Mouse (Mus musculus): Measurements from ENCODE around the gene Lamb3. TPM values are rescaled to one million over a fixed set of nuclear protein-coding genes. Genes with fewer than 3 reads are reported as not detected.
A peak's percentile ranks its signal among the peaks of the same experiment; 100 is the strongest.

Lamb3 gene
- polyA plus RNA-seq, 1 experiment from 2014 or later, result 0.29 TPM

GRCm38 (mm10) chr1:193174143-193174733 lies 33.3 kb upstream of the Lamb3 start:
- WGBS, result 92% methylated on average over 13 of the region's 13 CpGs
- Histone ChIP-seq H3K9me3 (ENCODE audit: control insufficient read depth, low read length) (no peaks in the 10 kb centered on the region), H3K9ac (ENCODE audit: low read depth, low read length) (peak overlapping the region; percentile 77), H3K27me3 (replicated peaks; ENCODE audit: control insufficient read depth, insufficient read depth, low read length) (no peaks in the 10 kb centered on the region), H3K4me1 (ENCODE audit: control insufficient read depth, insufficient read depth, low read depth, low read length) (peaks cover 22% of the 10 kb centered on the region), H3K4me3 (ENCODE audit: low read length) (peak overlapping the region; percentile 65), H3K36me3 (ENCODE audit: control insufficient read depth, insufficient read depth, low read length) (no peaks in the 10 kb centered on the region), H3K4me2 (ENCODE audit: low read length) (peak overlapping the region; percentile 62), H3K27ac (ENCODE audit: low read depth, low read length) (no peak overlapping the region; the same call in 1 of the 2 replicates)
- no peak for ATAC-seq

GRCm38 (mm10) chr1:193181104-193181503 lies 26.4 kb upstream of the Lamb3 start:
- 84% methylated on average over 3 of the region's 3 CpGs for WGBS
- H3K4me3 ChIP-seq (ENCODE audit: low read length), result no peak overlapping the region
- H3K9me3 ChIP-seq (ENCODE audit: control insufficient read depth, low read length), result no peaks in the 10 kb centered on the region
- H3K36me3 ChIP-seq (ENCODE audit: control insufficient read depth, insufficient read depth, low read length), result no peaks in the 10 kb centered on the region
- ATAC-seq, result no peak
- no peak overlapping the region for H3K4me2 ChIP-seq (ENCODE audit: low read length)
- no peaks in the 10 kb centered on the region for H3K4me1 ChIP-seq (ENCODE audit: control insufficient read depth, insufficient read depth, low read depth, low read length)
- no peak overlapping the region for H3K9ac ChIP-seq (ENCODE audit: low read depth, low read length)
- no peaks in the 10 kb centered on the region for H3K27me3 ChIP-seq (replicated peaks; ENCODE audit: control insufficient read depth, insufficient read depth, low read length)
- no peak overlapping the region for H3K27ac ChIP-seq (ENCODE audit: low read depth, low read length)

DNA sequence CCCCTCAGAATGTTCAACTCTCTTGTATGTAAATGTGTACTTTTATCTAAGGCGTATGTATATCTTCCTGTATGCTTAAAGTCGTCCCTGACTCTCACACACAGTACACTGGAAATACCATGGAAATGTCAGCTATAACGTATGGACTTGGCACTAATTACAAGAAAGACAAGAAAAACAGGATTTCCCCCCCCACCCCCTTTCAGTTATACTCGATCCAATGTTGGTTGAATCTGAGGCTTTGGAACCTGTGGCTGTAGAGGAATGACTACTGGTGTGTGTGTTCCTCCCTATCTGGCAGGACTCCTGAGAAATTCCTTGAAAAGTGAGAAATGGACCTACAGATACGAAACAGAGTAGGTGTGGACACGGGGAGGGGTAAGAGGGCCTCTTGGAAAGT lies 19.2 kb upstream of the Lamb3 start:
- Histone ChIP-seq H3K4me1 (ENCODE audit: control insufficient read depth, insufficient read depth, low read depth, low read length) (peaks cover 2% of the 10 kb centered on the region; the same call in 1 of the 2 replicates), H3K36me3 (ENCODE audit: control insufficient read depth, insufficient read depth, low read length) (no peaks in the 10 kb centered on the region), H3K9me3 (ENCODE audit: control insufficient read depth, low read length) (no peaks in the 10 kb centered on the region), H3K4me3 (ENCODE audit: low read length) (no peak overlapping the region), H3K4me2 (ENCODE audit: low read length) (no peak overlapping the region), H3K27me3 (replicated peaks; ENCODE audit: control insufficient read depth, insufficient read depth, low read length) (no peaks in the 10 kb centered on the region), H3K27ac (ENCODE audit: low read depth, low read length) (no peak overlapping the region), H3K9ac (ENCODE audit: low read depth, low read length) (no peak overlapping the region)
- 92% methylated on average over 6 of the region's 6 CpGs for WGBS
- ATAC-seq, result no peak

DNA sequence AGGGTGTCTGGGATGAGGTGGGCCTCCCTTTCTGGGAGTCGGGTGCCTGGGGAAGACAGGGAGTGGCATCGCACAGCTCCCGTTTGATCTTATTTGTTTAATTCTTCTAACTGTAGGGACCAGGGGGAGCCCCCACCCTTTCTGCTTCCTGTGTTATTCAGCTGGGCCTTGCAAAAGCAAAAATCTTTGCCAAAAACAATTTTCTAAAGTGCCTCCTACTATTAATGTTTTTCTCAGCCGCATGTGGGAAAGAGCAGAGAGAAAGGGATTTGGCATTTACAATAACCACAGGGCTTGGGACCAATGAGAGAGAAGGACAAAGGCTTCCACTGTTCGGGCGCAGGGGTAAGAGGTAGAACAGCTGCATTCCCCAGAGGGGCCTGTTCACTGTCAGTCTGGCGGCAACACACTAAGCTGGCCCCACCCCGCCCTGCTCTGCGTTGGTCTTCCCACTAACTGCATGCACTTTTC lies 18.3 kb upstream of the Lamb3 start:
- ATAC-seq, result peak; percentile 83
- Histone ChIP-seq H3K36me3 (ENCODE audit: control insufficient read depth, insufficient read depth, low read length) (no peaks in the 10 kb centered on the region), H3K4me1 (ENCODE audit: control insufficient read depth, insufficient read depth, low read depth, low read length) (peaks cover 2% of the 10 kb centered on the region; the same call in 1 of the 2 replicates), H3K9me3 (ENCODE audit: control insufficient read depth, low read length) (no peaks in the 10 kb centered on the region), H3K9ac (ENCODE audit: low read depth, low read length) (no peak overlapping the region), H3K4me2 (ENCODE audit: low read length) (no peak overlapping the region), H3K27me3 (replicated peaks; ENCODE audit: control insufficient read depth, insufficient read depth, low read length) (no peaks in the 10 kb centered on the region), H3K27ac (ENCODE audit: low read depth, low read length) (peak overlapping the region; percentile 19; the same call in 1 of the 2 replicates), H3K4me3 (ENCODE audit: low read length) (no peak overlapping the region)
- WGBS, result 35% methylated on average over 9 of the region's 9 CpGs

- H3K9ac ChIP-seq (ENCODE audit: low read depth, low read length), result no peak overlapping the region
- no peaks in the 10 kb centered on the region for H3K36me3 ChIP-seq (ENCODE audit: control insufficient read depth, insufficient read depth, low read length)
- no peak overlapping the region for H3K4me3 ChIP-seq (ENCODE audit: low read length)
- H3K9me3 ChIP-seq (ENCODE audit: control insufficient read depth, low read length), result no peaks in the 10 kb centered on the region
- no peak for ATAC-seq
- H3K27ac ChIP-seq (ENCODE audit: low read depth, low read length), result 0 out of 2 replicates have a peak overlapping the region, but pooled peaks have one; percentile 19
- WGBS, result 58% methylated on average over 3 of the region's 3 CpGs
- H3K4me2 ChIP-seq (ENCODE audit: low read length), result no peak overlapping the region
- H3K27me3 ChIP-seq (replicated peaks; ENCODE audit: control insufficient read depth, insufficient read depth, low read length), result no peaks in the 10 kb centered on the region
- H3K4me1 ChIP-seq (ENCODE audit: control insufficient read depth, insufficient read depth, low read depth, low read length), result peaks cover 2% of the 10 kb centered on the region; the same call in 1 of the 2 replicates
These were observed 17.7 kb upstream of the Lamb3 start for GRCm38 (mm10) chr1:193189771-193190170.

DNA sequence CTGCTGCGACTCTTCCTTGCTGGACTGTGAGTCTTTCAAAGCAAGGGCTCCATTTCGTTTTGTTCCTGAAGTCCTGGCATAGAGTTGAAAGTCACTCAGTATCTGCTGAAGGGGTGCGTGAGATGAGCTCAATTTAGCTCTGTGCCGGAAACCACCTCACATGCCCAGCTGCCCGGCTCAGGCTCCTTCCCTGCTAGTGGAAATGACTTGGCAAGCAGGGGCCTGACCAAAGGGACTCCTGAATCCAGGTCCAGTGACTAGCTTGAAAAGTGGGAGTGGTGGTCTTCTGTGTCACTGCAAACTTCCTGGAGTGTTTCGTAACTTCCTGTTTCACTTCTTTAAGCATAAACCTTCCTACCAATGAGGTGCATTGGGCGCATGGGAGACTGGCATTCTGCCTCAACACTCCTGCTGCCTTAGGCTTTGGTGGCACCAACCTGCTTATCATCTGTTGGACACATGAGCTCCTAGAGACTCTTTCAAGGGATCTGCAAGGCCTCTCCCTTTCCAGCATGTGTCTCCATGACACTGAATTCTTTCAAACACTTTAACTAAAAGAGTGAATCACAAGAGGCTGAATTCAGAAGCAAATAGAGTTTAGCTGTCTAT lies 15.7 kb upstream of the Lamb3 start:
- ATAC-seq, result no peak
- Histone ChIP-seq H3K9ac (ENCODE audit: low read depth, low read length) (no peak overlapping the region), H3K4me3 (ENCODE audit: low read length) (no peak overlapping the region), H3K36me3 (ENCODE audit: control insufficient read depth, insufficient read depth, low read length) (no peaks in the 10 kb centered on the region), H3K27ac (ENCODE audit: low read depth, low read length) (no peak overlapping the region), H3K27me3 (replicated peaks; ENCODE audit: control insufficient read depth, insufficient read depth, low read length) (no peaks in the 10 kb centered on the region), H3K4me2 (ENCODE audit: low read length) (no peak overlapping the region), H3K4me1 (ENCODE audit: control insufficient read depth, insufficient read depth, low read depth, low read length) (peaks cover 2% of the 10 kb centered on the region; the same call in 1 of the 2 replicates), H3K9me3 (ENCODE audit: control insufficient read depth, low read length) (no peaks in the 10 kb centered on the region)
- 83% methylated on average over 7 of the region's 7 CpGs for WGBS

DNA sequence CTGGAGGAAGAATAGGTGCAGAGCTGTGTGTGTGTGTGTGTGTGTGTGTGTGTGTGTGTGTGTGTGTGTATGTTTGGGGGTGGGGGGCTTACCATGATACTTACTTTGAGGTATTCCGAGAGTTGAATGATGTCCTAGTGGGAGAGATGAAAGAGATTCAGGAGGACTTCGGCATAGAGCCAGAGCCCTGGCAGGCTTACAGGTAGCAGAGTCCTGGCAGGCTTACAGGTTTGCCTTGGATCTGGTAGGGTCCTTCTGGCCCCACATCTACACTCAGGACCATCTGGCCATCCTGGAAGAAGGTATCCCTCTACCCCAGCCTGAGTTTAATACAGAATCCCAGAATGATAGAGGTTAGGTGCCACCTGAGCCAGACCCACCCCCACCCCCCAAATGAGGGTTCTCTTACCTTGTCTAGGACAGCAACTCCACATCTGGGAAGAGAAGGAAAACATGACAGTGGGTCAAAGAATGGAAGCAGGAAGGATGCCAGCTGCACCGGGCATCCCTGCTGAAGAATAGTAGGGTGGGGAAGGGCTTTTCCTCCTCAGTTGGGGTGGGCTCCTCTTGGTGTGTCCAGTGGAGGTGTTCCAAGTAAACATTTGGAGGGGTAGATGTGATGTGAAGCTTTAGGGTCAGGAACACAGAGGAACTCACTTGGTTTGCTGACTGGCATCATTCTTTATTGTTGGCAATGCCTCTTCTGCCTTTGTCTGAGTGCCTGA lies 12.9 kb upstream of the Lamb3 start:
- no peak for ATAC-seq
- no peaks in the 10 kb centered on the region for H3K27me3 ChIP-seq (replicated peaks; ENCODE audit: control insufficient read depth, insufficient read depth, low read length)
- H3K36me3 ChIP-seq (ENCODE audit: control insufficient read depth, insufficient read depth, low read length), result no peaks in the 10 kb centered on the region
- H3K27ac ChIP-seq (ENCODE audit: low read depth, low read length), result no peak overlapping the region
- 71% methylated on average over 3 of the region's 3 CpGs for WGBS
- H3K4me2 ChIP-seq (ENCODE audit: low read length), result no peak overlapping the region
- H3K9me3 ChIP-seq (ENCODE audit: control insufficient read depth, low read length), result no peaks in the 10 kb centered on the region
- H3K9ac ChIP-seq (ENCODE audit: low read depth, low read length), result no peak overlapping the region
- no peak overlapping the region for H3K4me3 ChIP-seq (ENCODE audit: low read length)
- H3K4me1 ChIP-seq (ENCODE audit: control insufficient read depth, insufficient read depth, low read depth, low read length), result no peaks in the 10 kb centered on the region

GRCm38 (mm10) chr1:193195169-193195810 lies 12.2 kb upstream of the Lamb3 start:
- Histone ChIP-seq H3K9ac (ENCODE audit: low read depth, low read length) (no peak overlapping the region), H3K27ac (ENCODE audit: low read depth, low read length) (no peak overlapping the region), H3K4me1 (ENCODE audit: control insufficient read depth, insufficient read depth, low read depth, low read length) (no peaks in the 10 kb centered on the region), H3K9me3 (ENCODE audit: control insufficient read depth, low read length) (no peaks in the 10 kb centered on the region), H3K36me3 (ENCODE audit: control insufficient read depth, insufficient read depth, low read length) (no peaks in the 10 kb centered on the region), H3K4me3 (ENCODE audit: low read length) (no peak overlapping the region), H3K4me2 (ENCODE audit: low read length) (no peak overlapping the region), H3K27me3 (replicated peaks; ENCODE audit: control insufficient read depth, insufficient read depth, low read length) (no peaks in the 10 kb centered on the region)
- no peak for ATAC-seq
- 71% methylated on average over 3 of the region's 3 CpGs for WGBS

All from hindbrain, embryonic 16.5 days (tissue).